Mouse (Mus musculus) urinary bladder, postnatal 4 days (tissue): Measurements from ENCODE around the gene Smarcd2.
A peak's percentile ranks its signal among the peaks of the same experiment; 100 is the strongest.

Source experiments
- DNase-seq, 2 experiments: peaks; one replicate each; pipeline ENCODE4 v3.0.0; 2021 to 2022; ENCODE audit warnings: low spot score in 2 of 2

Smarcd2 gene

GRCm38 (mm10) chr11:106272644-106273310 lies at the start of gene Smarcd2:
Gene Smarcd2, minus strand, starts transcription at chr11:106272972.
- peak; percentile 99 to 100 for DNase-seq

GRCm38 (mm10) chr11:106318406-106319366 lies 45.9 kb upstream of the Smarcd2 start:
- DNase-seq, result no peak

- DNase-seq, result no peak
Measured at GRCm38 (mm10) chr11:106317801-106318200, 45.0 kb upstream of the Smarcd2 start.

GRCm38 (mm10) chr11:106316416-106316815 lies 43.6 kb upstream of the Smarcd2 start:
- no peak for DNase-seq

GRCm38 (mm10) chr11:106314333-106314812 lies 41.6 kb upstream of the Smarcd2 start, which contains the start of gene Cd79b:
Gene Cd79b, minus strand, starts transcription at chr11:106314762.
- DNase-seq, result no peak

GRCm38 (mm10) chr11:106313533-106313932 lies 40.8 kb upstream of the Smarcd2 start:
- DNase-seq, result no peak

GRCm38 (mm10) chr11:106310123-106310522 lies 37.4 kb upstream of the Smarcd2 start:
- no peak for DNase-seq

GRCm38 (mm10) chr11:106308162-106308561 lies 35.4 kb upstream of the Smarcd2 start:
- no peak for DNase-seq

GRCm38 (mm10) chr11:106307432-106307831 lies 34.7 kb upstream of the Smarcd2 start:
- no peak for DNase-seq

GRCm38 (mm10) chr11:106306758-106307157 lies 34.0 kb upstream of the Smarcd2 start:
- no peak for DNase-seq

GRCm38 (mm10) chr11:106306065-106306385 lies 33.3 kb upstream of the Smarcd2 start:
- no peak for DNase-seq

- no peak for DNase-seq
Measured at GRCm38 (mm10) chr11:106305348-106306064, 32.7 kb upstream of the Smarcd2 start.

GRCm38 (mm10) chr11:106302634-106303033 lies 29.9 kb upstream of the Smarcd2 start:
- DNase-seq, result no peak

GRCm38 (mm10) chr11:106301765-106302164 lies 29.0 kb upstream of the Smarcd2 start, which contains the start of gene Gh:
Gene Gh, minus strand, starts transcription at chr11:106301865.
- no peak for DNase-seq

- DNase-seq, result no peak
Measured at GRCm38 (mm10) chr11:106291861-106292260, 19.1 kb upstream of the Smarcd2 start.

GRCm38 (mm10) chr11:106290376-106290775 lies 17.6 kb upstream of the Smarcd2 start:
- DNase-seq, result no peak

GRCm38 (mm10) chr11:106289369-106289768 lies 16.6 kb upstream of the Smarcd2 start:
- no peak for DNase-seq

GRCm38 (mm10) chr11:106286987-106287386 lies 14.2 kb upstream of the Smarcd2 start:
- DNase-seq, result no peak

- DNase-seq, result no peak
Measured at GRCm38 (mm10) chr11:106286206-106286605, 13.4 kb upstream of the Smarcd2 start.

- DNase-seq, result no peak
Measured at GRCm38 (mm10) chr11:106284126-106284525, 11.4 kb upstream of the Smarcd2 start.

- DNase-seq, result no peak
Measured at GRCm38 (mm10) chr11:106283371-106283770, 10.6 kb upstream of the Smarcd2 start.

GRCm38 (mm10) chr11:106282452-106282851 lies 9.7 kb upstream of the Smarcd2 start:
- no peak for DNase-seq
